Mouse (Mus musculus) kidney, postnatal 0 days (tissue): ENCODE data around the gene Psg18. TPM values are rescaled to one million over a fixed set of nuclear protein-coding genes. Genes with fewer than 3 reads are reported as not detected.
"Not testable (repeated sequence)": the region's sequence is repeated elsewhere in the genome, so short reads cannot be mapped to it uniquely, and the experiment has no call there.

ENCODE experiments used
- ATAC-seq: fragments of 200-750 bp; cut with Nextera tagmentation; replicated peaks from 2 replicates; pipeline ENCODE4 v1.8.0; 2017; ENCODE audit warnings: low read depth, moderate number of reproducible peaks, moderate TSS enrichment, moderate library complexity; ENCODE audit not compliant: low FRiP score
- DNase-seq: peaks from one replicate; pipeline ENCODE4 v3.0.0-alpha.2; 2016; ENCODE audit warnings: low spot score
- H3K27ac ChIP-seq: fragments of 300-500 bp; sonication (generic); 2 replicates; pipeline ENCODE4 v1.5.1; 2014; ENCODE audit warnings: mild to moderate bottlenecking
- H3K27me3 ChIP-seq: fragments of 300-500 bp; sonication (generic); 2 replicates; pipeline ENCODE4 v1.6.1; 2014; ENCODE audit warnings: low read length, mixed read lengths; ENCODE audit not compliant: insufficient read depth
- H3K36me3 ChIP-seq: fragments of 300-500 bp; sonication (generic); 2 replicates; pipeline ENCODE4 v1.6.1; 2014; ENCODE audit warnings: low read length, mixed read lengths; ENCODE audit not compliant: insufficient read depth
- H3K4me1 ChIP-seq: fragments of 300-500 bp; sonication (generic); replicated peaks from 2 replicates; pipeline ENCODE4 v1.6.1; 2014; ENCODE audit warnings: antibody characterized with exemption, low read length, mixed read lengths; ENCODE audit not compliant: insufficient read depth
- H3K4me2 ChIP-seq: fragments of 300-500 bp; sonication (generic); 2 replicates; pipeline ENCODE4 v1.6.1; 2014; ENCODE audit warnings: mild to moderate bottlenecking, low read length, moderate library complexity, mixed read lengths
- H3K4me3 ChIP-seq: fragments of 300-500 bp; sonication (generic); replicated peaks from 2 replicates; pipeline ENCODE4 v1.5.1; 2014; ENCODE audit warnings: low read depth, low read length
- H3K9ac ChIP-seq: fragments of 300-500 bp; sonication (generic); 2 replicates; pipeline ENCODE4 v1.6.1; 2014; ENCODE audit warnings: low read depth, low read length
- H3K9me3 ChIP-seq: fragments of 300-500 bp; sonication (generic); replicated peaks from 2 replicates; pipeline ENCODE4 v1.6.1; 2016; ENCODE audit warnings: low read length, inconsistent platforms, mixed read lengths
- CTCF ChIP-seq: IDR thresholded peaks from 2 replicates; pipeline ENCODE4 v1.5.1; 2016; ENCODE audit warnings: antibody characterized with exemption, low read depth, mild to moderate bottlenecking, moderate library complexity
- WGBS: fragments of 180-500 bp; shearing (Covaris S2); extraction: QIAGEN DNeasy Blood & Tissue Kit; methylation state at CpG from one replicate; pipeline ENCODE4 v1.1.7; 2014; 5-methylcytosine and 5-hydroxymethylcytosine counted together
- polyA plus RNA-seq: library from polyadenylated mRNA; unstranded; fragments of >200 nt; fragmentation: Nextera tagmentation; extraction: Ambion mirVana; gene quantifications from 2 replicates; pipeline ENCODE4 v1.2.1, GENCODE M21; 2015

Psg18 gene
- polyA plus RNA-seq: not detected in 2 replicates

DNA sequence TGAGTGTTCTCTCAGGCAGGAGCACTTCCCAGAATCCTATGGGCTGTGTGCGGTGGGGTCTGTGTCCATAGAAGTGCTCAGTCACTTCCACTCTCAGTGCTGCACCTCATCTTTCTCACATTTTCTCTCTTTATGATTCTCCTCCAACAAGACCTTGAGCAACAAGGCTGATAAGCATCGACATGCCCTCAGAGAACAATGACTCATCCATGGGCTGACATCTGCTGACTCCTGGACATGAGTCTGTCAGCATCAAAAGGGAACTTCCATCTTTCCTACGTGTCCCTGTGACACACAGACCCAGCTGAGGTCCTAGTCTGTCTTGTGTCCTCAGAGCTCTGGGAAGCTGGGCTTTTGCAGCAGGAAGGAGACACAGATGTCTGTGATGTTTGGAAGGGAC lies at the start of gene Psg18:
Gene Psg18 (minus strand): TSS at position 101 of the 400 bp plus-strand sequence.
- not testable (repeated sequence) for H3K4me1 ChIP-seq, H3K9me3 ChIP-seq, H3K27me3 ChIP-seq, H3K4me3 ChIP-seq, ATAC-seq, DNase-seq, H3K36me3 ChIP-seq, H3K9ac ChIP-seq, H3K4me2 ChIP-seq, H3K27ac ChIP-seq
- 70% methylated on average over 3 of the region's 3 CpGs for WGBS

GRCm38 (mm10) chr7:18403407-18403806 lies 48.6 kb upstream of the Psg18 start:
- H3K4me2 ChIP-seq: no peak overlapping the region
- ATAC-seq (no peak), DNase-seq (no peak)
- no peak overlapping the region for H3K4me3 ChIP-seq
- H3K36me3 ChIP-seq: no peaks in the 10 kb centered on the region
- no peak for TF ChIP-seq CTCF
- peaks cover 9% of the 10 kb centered on the region; the same call in 1 of the 2 replicates for H3K9me3 ChIP-seq
- no peaks in the 10 kb centered on the region for H3K27me3 ChIP-seq
- H3K27ac ChIP-seq: no peak overlapping the region
- H3K4me1 ChIP-seq: no peaks in the 10 kb centered on the region
- H3K9ac ChIP-seq: no peak overlapping the region
- 54% methylated on average over 11 of the region's 11 CpGs for WGBS

DNA sequence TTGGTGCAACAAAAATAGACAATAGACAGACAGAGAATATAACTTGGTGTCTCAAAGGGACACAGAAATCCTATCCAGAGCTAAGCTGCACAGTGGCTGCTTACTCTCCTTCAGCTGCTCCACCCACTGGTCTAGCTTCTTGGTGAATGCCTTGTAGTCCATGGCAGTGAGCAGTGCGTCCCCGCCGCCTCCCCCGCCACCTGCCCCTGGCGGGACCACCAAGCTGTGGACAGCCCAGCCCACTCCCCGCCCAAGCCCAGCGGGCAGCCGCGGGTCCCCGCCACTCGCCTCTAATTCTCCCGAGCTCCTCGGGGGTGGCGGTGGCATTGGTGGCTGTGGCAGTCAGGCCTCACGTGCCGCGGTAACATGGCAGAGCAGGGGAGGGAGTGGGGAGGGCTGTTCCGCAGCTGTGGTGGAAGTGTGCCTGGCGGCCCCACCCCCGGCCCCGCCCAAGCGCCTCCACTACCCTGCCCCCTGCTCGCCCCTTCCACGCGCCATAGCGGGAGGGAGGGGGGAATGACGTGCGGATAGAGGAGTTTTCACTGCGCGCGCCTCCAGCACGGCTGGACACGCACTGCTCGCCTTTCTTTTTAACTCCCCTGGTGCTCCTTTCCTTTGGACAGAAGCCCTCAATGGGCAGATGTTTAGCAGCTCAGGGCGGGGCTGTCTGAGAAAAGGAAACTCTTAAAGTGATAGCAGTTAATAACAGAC lies 47.9 kb upstream of the Psg18 start:
- TF ChIP-seq CTCF: no peak
- Histone ChIP-seq H3K4me1 (no peaks in the 10 kb centered on the region), H3K4me2 (no peak overlapping the region), H3K4me3 (no peak overlapping the region), H3K9ac (no peak overlapping the region), H3K9me3 (peaks cover 9% of the 10 kb centered on the region; the same call in 1 of the 2 replicates), H3K27ac (no peak overlapping the region), H3K27me3 (no peaks in the 10 kb centered on the region), H3K36me3 (no peaks in the 10 kb centered on the region)
- 34% methylated on average over 35 of the region's 35 CpGs for WGBS
- ATAC-seq: no peak
- no peak for DNase-seq

DNA sequence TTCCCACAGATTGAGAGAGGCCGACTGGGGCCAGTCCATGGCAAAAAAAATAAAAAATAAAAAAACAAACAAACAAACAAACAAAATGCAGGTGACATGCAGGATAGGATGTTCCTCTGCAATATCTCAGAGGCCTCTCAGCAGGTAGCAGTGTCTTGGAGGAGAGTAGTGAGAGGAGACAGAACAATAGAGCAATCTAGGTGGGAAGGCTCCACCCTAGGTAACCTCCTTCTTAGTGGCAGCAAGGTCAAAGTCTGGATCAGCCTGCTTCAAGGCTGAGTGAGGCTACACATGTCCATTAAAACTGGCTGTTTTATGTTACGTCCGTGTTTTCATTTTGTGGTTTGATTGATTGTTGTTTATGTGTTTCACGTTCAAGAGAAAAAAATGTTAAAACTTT lies 36.7 kb upstream of the Psg18 start:
- not testable (repeated sequence) for H3K4me1 ChIP-seq, H3K9ac ChIP-seq, H3K9me3 ChIP-seq, H3K4me3 ChIP-seq, ATAC-seq, H3K27ac ChIP-seq, H3K27me3 ChIP-seq, H3K4me2 ChIP-seq, DNase-seq, H3K36me3 ChIP-seq
- 68% methylated on average over 4 of the region's 4 CpGs for WGBS

GRCm38 (mm10) chr7:18378295-18378694 lies 23.5 kb upstream of the Psg18 start:
- H3K36me3 ChIP-seq: no peaks in the 10 kb centered on the region
- no peak for ATAC-seq
- no peaks in the 10 kb centered on the region for H3K4me1 ChIP-seq

DNA sequence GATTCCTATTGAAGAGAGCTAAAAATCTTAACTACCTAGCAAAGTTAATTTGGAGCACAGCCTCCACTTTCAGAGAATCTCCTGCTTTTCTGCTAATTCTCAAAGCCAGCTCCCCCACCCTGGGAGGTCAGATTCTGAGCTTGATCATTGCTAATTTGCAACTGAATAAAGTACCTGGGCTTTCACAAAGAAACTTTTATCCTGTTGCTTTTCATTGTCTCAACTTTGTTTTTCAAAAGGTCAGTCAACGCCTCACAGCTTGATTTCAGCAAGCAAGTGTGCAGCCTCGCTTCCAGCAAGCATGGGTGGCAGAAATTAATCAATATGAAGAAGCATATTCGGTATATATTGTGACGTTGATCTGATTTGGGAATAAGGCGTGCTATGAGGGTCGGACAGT lies 19.4 kb downstream of the Psg18 start:
- not testable (repeated sequence) for ATAC-seq, H3K4me2 ChIP-seq, H3K27ac ChIP-seq, H3K4me1 ChIP-seq, H3K36me3 ChIP-seq, DNase-seq, H3K4me3 ChIP-seq, H3K27me3 ChIP-seq, H3K9ac ChIP-seq, H3K9me3 ChIP-seq
- WGBS: 74% methylated on average over 6 of the region's 6 CpGs

More at GRCm38 (mm10) chr7:18378295-18378694, 23.5 kb upstream of the Psg18 start:
- Histone ChIP-seq H3K4me2 (no peak overlapping the region), H3K9ac (no peak overlapping the region), H3K27ac (no peak overlapping the region), H3K9me3 (no peaks in the 10 kb centered on the region), H3K4me3 (no peak overlapping the region), H3K27me3 (no peaks in the 10 kb centered on the region)
- no peak for TF ChIP-seq CTCF
- WGBS: 40% methylated on average over 2 of the region's 2 CpGs
- DNase-seq: no peak

Other genes with a start within 250 kb of the Psg18 start
- not detected in 2 replicates for gene Igfl3, start 178.5 kb downstream of the Psg18 start, polyA plus RNA-seq
- not detected in 2 replicates for gene Mill1, start 109.7 kb downstream of the Psg18 start, polyA plus RNA-seq
- gene Psg28, start 77.0 kb upstream of the Psg18 start, polyA plus RNA-seq: not detected in 2 replicates
- not detected in 2 replicates for gene Psg26, start 129.2 kb upstream of the Psg18 start, polyA plus RNA-seq
- not detected in 2 replicates for gene Psg25, start 177.3 kb upstream of the Psg18 start, polyA plus RNA-seq
- not detected in 2 replicates for gene Psg27, start 212.3 kb upstream of the Psg18 start, polyA plus RNA-seq